Mouse (Mus musculus) CD4-positive helper T cell, adult 2 months (primary cell): ENCODE measurements around the gene Dlg2.

ENCODE experiments used
- DNase-seq: peaks from one replicate; pipeline ENCODE4 v3.0.0-alpha.2; 2012; ENCODE audit warnings: low read depth, missing footprints, low spot score

The Dlg2 gene

GRCm38 (mm10) chr7:92048876-92049275 lies 1572.4 kb downstream of the Dlg2 start:
- no peak for DNase-seq

GRCm38 (mm10) chr7:92066851-92067250 lies 1590.4 kb downstream of the Dlg2 start:
- no peak for DNase-seq

GRCm38 (mm10) chr7:92087429-92087828 lies 1611.0 kb downstream of the Dlg2 start:
- no peak for DNase-seq

- peak; percentile 46 for DNase-seq
Observed at GRCm38 (mm10) chr7:92093860-92094259, 1617.4 kb downstream of the Dlg2 start.

GRCm38 (mm10) chr7:92095198-92095597 lies 1618.7 kb downstream of the Dlg2 start:
- DNase-seq: no peak

GRCm38 (mm10) chr7:92100847-92101246 lies 1624.4 kb downstream of the Dlg2 start:
- no peak for DNase-seq

- DNase-seq: peak; percentile 23
Observed at GRCm38 (mm10) chr7:92102892-92103543, 1626.5 kb downstream of the Dlg2 start.

GRCm38 (mm10) chr7:92105477-92105876 lies 1629.0 kb downstream of the Dlg2 start:
- no peak for DNase-seq

- no peak for DNase-seq
Observed at GRCm38 (mm10) chr7:92105956-92106355, 1629.5 kb downstream of the Dlg2 start.

GRCm38 (mm10) chr7:92113065-92113464 lies 1636.6 kb downstream of the Dlg2 start:
- DNase-seq: no peak

- no peak for DNase-seq
Observed at GRCm38 (mm10) chr7:92115237-92115871, 1638.9 kb downstream of the Dlg2 start.

- no peak for DNase-seq
Observed at GRCm38 (mm10) chr7:92123276-92123675, 1646.8 kb downstream of the Dlg2 start.

GRCm38 (mm10) chr7:92125886-92126285 lies 1649.4 kb downstream of the Dlg2 start:
- no peak for DNase-seq

GRCm38 (mm10) chr7:92134301-92134700 lies 1657.8 kb downstream of the Dlg2 start:
- DNase-seq: peak; percentile 67

GRCm38 (mm10) chr7:92135624-92136023 lies 1659.2 kb downstream of the Dlg2 start:
- no peak for DNase-seq

GRCm38 (mm10) chr7:92140051-92140817 lies 1663.8 kb downstream of the Dlg2 start:
- no peak for DNase-seq

- DNase-seq: no peak
Observed at GRCm38 (mm10) chr7:92147499-92147898, 1671.0 kb downstream of the Dlg2 start.

GRCm38 (mm10) chr7:92150768-92151167 lies 1674.3 kb downstream of the Dlg2 start:
- DNase-seq: no peak

- DNase-seq: no peak
Observed at GRCm38 (mm10) chr7:92154603-92155002, 1678.1 kb downstream of the Dlg2 start.

- DNase-seq: no peak
Observed at GRCm38 (mm10) chr7:92163150-92163549, 1686.7 kb downstream of the Dlg2 start.

- DNase-seq: no peak
Observed at GRCm38 (mm10) chr7:92164316-92164715, 1687.8 kb downstream of the Dlg2 start.

GRCm38 (mm10) chr7:92164875-92165518 lies 1688.5 kb downstream of the Dlg2 start:
- DNase-seq: peak; percentile 9
